Mouse (Mus musculus) kidney, embryonic 14.5 days (tissue): ENCODE results near the gene Olfr1389. TPM values are rescaled to one million over a fixed set of nuclear protein-coding genes. Genes with fewer than 3 reads are reported as not detected.
"Not testable (repeated sequence)": the region's sequence is repeated elsewhere in the genome, so short reads cannot be mapped to it uniquely, and the experiment has no call there.

Experiments used
- ATAC-seq: fragments of 200-750 bp; cut with Nextera tagmentation; 2 replicates; pipeline ENCODE4 v1.8.0; 2017; ENCODE audit warnings: moderate number of reproducible peaks, mild to moderate bottlenecking, moderate TSS enrichment, moderate library complexity; ENCODE audit not compliant: low FRiP score, low TSS enrichment
- H3K27ac ChIP-seq: fragments of 300-500 bp; sonication (generic); 2 replicates; pipeline ENCODE4 v1.5.1; 2014; ENCODE audit warnings: low read depth, mild to moderate bottlenecking, low read length, moderate library complexity, mixed read lengths
- H3K27me3 ChIP-seq: fragments of 300-500 bp; sonication (generic); 2 replicates; pipeline ENCODE4 v1.6.1; 2014; ENCODE audit warnings: mild to moderate bottlenecking, low read length; ENCODE audit not compliant: control insufficient read depth, insufficient read depth
- H3K36me3 ChIP-seq: fragments of 300-500 bp; sonication (generic); 2 replicates; pipeline ENCODE4 v1.6.1; 2014; ENCODE audit warnings: low read length, mixed read lengths; ENCODE audit not compliant: control insufficient read depth, insufficient read depth
- H3K4me1 ChIP-seq: fragments of 300-500 bp; sonication (generic); 2 replicates; pipeline ENCODE4 v1.6.1; 2014; ENCODE audit warnings: low read length, mixed read lengths; ENCODE audit not compliant: control insufficient read depth, insufficient read depth
- H3K4me2 ChIP-seq: fragments of 300-500 bp; sonication (generic); replicated peaks from 2 replicates; pipeline ENCODE4 v1.6.1; 2014; ENCODE audit warnings: low read depth, mild to moderate bottlenecking, low read length
- H3K4me3 ChIP-seq: fragments of 300-500 bp; sonication (generic); 2 replicates; pipeline ENCODE4 v1.5.1; 2014; ENCODE audit warnings: mild to moderate bottlenecking, low read length
- H3K9ac ChIP-seq: fragments of 300-500 bp; sonication (generic); 2 replicates; pipeline ENCODE4 v1.6.1; 2014; ENCODE audit warnings: low read depth, mild to moderate bottlenecking, low read length, moderate library complexity
- H3K9me3 ChIP-seq: fragments of 300-500 bp; sonication (generic); 2 replicates; pipeline ENCODE4 v1.6.1; 2016; ENCODE audit warnings: low read length; ENCODE audit not compliant: control insufficient read depth
- WGBS: fragments of 180-500 bp; shearing (Covaris S2); extraction: QIAGEN DNeasy Blood & Tissue Kit; methylation state at CpG from one replicate; pipeline ENCODE4 v1.1.7; 2014; 5-methylcytosine and 5-hydroxymethylcytosine counted together
- polyA plus RNA-seq: library from polyadenylated mRNA; unstranded; fragments of >200 nt; fragmentation: Nextera tagmentation; extraction: Ambion mirVana; gene quantifications from 2 replicates; pipeline ENCODE4 v1.2.1, GENCODE M21; 2014

The Olfr1389 gene
- polyA plus RNA-seq, result not detected in 2 replicates

- Histone ChIP-seq H3K9ac (no peak within 1 kb of the TSS), H3K9me3 (no peaks in the 10 kb centered on the region), H3K4me1 (no peaks in the 10 kb centered on the region), H3K27me3 (no peaks in the 10 kb centered on the region), H3K36me3 (no peaks in the 10 kb centered on the region), H3K4me2 (no peak within 1 kb of the TSS), H3K27ac (no peak within 1 kb of the TSS), H3K4me3 (no peak within 1 kb of the TSS)
- 92% methylated on average over 2 of the region's 2 CpGs for WGBS
- no peak for ATAC-seq
These were observed at the start of gene Olfr1389 for GRCm38 (mm10) chr11:49422767-49423166. Gene Olfr1389 (plus strand): TSS chr11:49423067.

GRCm38 (mm10) chr11:49383133-49383532 is 39.7 kb upstream of the Olfr1389 start:
- Histone ChIP-seq H3K9me3 (no peaks in the 10 kb centered on the region), H3K4me3 (no peak overlapping the region), H3K27me3 (no peaks in the 10 kb centered on the region), H3K4me1 (no peaks in the 10 kb centered on the region), H3K27ac (no peak overlapping the region), H3K9ac (no peak overlapping the region), H3K4me2 (no peak overlapping the region), H3K36me3 (no peaks in the 10 kb centered on the region)
- ATAC-seq, result no peak

GRCm38 (mm10) chr11:49386118-49386517 is 36.7 kb upstream of the Olfr1389 start:
- not testable (repeated sequence) for H3K27me3 ChIP-seq, H3K4me2 ChIP-seq, H3K27ac ChIP-seq, H3K9ac ChIP-seq, H3K36me3 ChIP-seq, H3K4me1 ChIP-seq, ATAC-seq, H3K4me3 ChIP-seq, H3K9me3 ChIP-seq
- WGBS, result 91% methylated on average over 7 of the region's 7 CpGs

DNA sequence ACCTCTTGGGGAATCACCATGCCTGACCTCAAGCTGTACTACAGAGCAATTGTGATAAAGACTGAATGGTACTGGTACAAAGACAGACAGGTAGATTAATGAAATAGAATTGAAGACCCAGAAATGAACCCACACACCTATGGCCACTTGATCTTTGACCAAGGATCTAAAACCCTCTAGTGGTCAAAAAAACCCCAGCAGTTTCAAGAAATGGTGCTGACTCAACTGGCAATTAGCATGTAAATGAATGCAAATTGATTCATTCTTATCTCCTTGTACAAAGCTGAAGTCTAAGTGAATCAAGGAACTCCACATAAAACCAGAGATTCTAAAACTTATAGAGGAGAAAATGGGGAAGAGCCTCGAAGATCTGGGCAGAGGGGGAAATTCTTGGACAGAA is 30.2 kb upstream of the Olfr1389 start:
- not testable (repeated sequence) for H3K27ac ChIP-seq, H3K27me3 ChIP-seq, H3K9me3 ChIP-seq, H3K4me1 ChIP-seq, ATAC-seq, H3K36me3 ChIP-seq, H3K4me3 ChIP-seq, H3K4me2 ChIP-seq, H3K9ac ChIP-seq
- 93% methylated on average over 1 of the region's 1 CpGs for WGBS

DNA sequence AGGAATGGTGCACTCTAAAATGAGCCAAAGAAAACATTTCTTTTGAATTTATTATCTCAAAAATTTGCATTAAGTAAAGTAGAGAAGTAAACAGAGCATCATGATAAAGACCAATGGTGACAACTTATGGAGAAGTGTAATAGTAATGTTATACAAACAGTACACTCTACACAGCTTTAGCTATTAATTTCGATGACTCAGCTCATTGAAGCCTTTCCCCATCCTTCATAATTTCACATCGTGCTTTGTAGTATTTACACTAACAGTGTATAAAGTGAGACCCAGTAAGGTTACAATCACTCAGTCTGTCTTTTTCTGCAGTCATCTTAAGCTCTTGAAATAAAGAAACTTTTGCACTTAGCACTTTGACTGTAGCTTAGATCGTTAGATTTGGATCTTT is 16.1 kb upstream of the Olfr1389 start:
- no peak for ATAC-seq
- no peak overlapping the region for H3K27ac ChIP-seq
- no peak overlapping the region for H3K4me3 ChIP-seq
- H3K36me3 ChIP-seq, result no peaks in the 10 kb centered on the region
- H3K9me3 ChIP-seq, result no peaks in the 10 kb centered on the region
- H3K27me3 ChIP-seq, result no peaks in the 10 kb centered on the region
- WGBS, result 74% methylated on average over 3 of the region's 3 CpGs
- H3K4me1 ChIP-seq, result no peaks in the 10 kb centered on the region
- no peak overlapping the region for H3K9ac ChIP-seq
- no peak overlapping the region for H3K4me2 ChIP-seq

DNA sequence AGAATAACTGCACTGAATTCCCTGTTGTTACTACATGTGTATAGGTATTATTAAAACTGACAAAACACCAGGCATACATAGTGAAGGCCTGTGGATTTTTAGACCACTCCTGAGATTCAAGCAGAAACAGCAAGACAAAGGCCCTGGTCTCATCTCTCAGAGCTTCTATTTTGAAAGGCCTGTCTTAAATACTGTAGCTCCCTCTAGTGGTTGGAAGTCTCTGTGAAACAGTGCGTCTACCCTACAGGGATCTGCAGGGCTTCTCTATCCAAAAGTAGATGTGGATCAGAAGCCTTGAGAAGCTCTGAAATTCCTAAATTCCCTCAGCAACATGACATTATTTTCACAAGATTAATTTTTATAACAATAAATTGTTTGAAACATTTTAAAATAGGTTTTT is 12.3 kb upstream of the Olfr1389 start:
- Histone ChIP-seq H3K9ac (no peak overlapping the region), H3K4me2 (no peak overlapping the region), H3K27me3 (no peaks in the 10 kb centered on the region), H3K27ac (no peak overlapping the region), H3K36me3 (no peaks in the 10 kb centered on the region), H3K4me3 (no peak overlapping the region), H3K4me1 (no peaks in the 10 kb centered on the region), H3K9me3 (no peaks in the 10 kb centered on the region)
- WGBS, result 27% methylated on average over 1 of the region's 1 CpGs
- no peak for ATAC-seq

DNA sequence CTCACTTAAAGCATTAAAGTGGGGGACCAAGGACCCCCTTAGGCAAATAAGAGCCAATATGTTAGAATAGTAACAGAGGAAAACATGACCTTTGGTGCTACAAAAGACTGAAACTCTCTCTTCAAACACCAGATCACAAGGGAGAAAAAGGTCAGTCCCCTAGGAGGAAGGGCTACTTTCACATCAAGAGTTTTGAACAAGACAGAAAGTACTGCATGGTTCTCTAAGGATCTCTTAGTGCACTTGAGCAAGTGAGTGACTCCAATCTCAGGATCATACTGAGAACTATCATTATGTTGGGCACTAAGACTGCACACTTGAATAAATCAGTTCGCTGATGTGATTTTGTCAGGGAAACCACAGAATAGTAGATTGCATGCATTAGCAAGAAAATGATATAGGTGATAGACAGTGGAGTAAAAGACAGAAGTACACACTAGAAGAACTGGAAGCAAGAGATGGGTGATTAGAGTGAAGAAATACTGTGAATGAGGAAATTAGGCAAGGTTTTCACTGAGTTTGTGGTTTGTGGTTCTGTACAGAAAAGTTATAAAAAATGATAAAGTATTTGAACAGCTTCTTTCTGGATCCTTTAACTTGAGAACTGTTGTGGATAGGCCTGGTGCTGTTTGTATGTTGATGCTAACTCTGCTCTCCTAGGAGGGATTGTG is 2.5 kb downstream of the Olfr1389 start:
- no peak for ATAC-seq
- Histone ChIP-seq H3K9me3 (no peaks in the 10 kb centered on the region), H3K27me3 (no peaks in the 10 kb centered on the region), H3K4me3 (no peak overlapping the region), H3K27ac (no peak overlapping the region), H3K4me1 (no peaks in the 10 kb centered on the region), H3K9ac (no peak overlapping the region), H3K36me3 (no peaks in the 10 kb centered on the region), H3K4me2 (no peak overlapping the region)
- WGBS, result 91% methylated on average over 1 of the region's 1 CpGs

- H3K27me3 ChIP-seq, result no peaks in the 10 kb centered on the region
- no peak for ATAC-seq
- H3K9ac ChIP-seq, result no peak overlapping the region
- H3K27ac ChIP-seq, result no peak overlapping the region
- no peak overlapping the region for H3K4me2 ChIP-seq
- 89% methylated on average over 2 of the region's 2 CpGs for WGBS
- H3K36me3 ChIP-seq, result no peaks in the 10 kb centered on the region
- H3K9me3 ChIP-seq, result 0 out of 2 replicates have a peak, but pooled peaks cover 3% of the 10 kb centered on the region
- H3K4me3 ChIP-seq, result no peak overlapping the region
- no peaks in the 10 kb centered on the region for H3K4me1 ChIP-seq
These were observed 6.8 kb downstream of the Olfr1389 start for GRCm38 (mm10) chr11:49429641-49430040.

- H3K4me3 ChIP-seq, result no peak within 1 kb of the TSS
- no peak within 1 kb of the TSS for H3K9ac ChIP-seq
- 84% methylated on average over 3 of the region's 3 CpGs for WGBS
- no peaks in the 10 kb centered on the region for H3K4me1 ChIP-seq
- H3K36me3 ChIP-seq, result no peaks in the 10 kb centered on the region
- H3K27ac ChIP-seq, result no peak within 1 kb of the TSS
- H3K27me3 ChIP-seq, result no peaks in the 10 kb centered on the region
- 0 out of 2 replicates have a peak, but pooled peaks cover 3% of the 10 kb centered on the region for H3K9me3 ChIP-seq
- no peak for ATAC-seq
- H3K4me2 ChIP-seq, result no peak within 1 kb of the TSS
These were observed 13.5 kb downstream of the Olfr1389 start, which contains the start of gene Olfr1388 for GRCm38 (mm10) chr11:49436411-49436810. Gene Olfr1388 (plus strand): TSS chr11:49436624.
